Mouse (Mus musculus) kidney, embryonic 15.5 days (tissue): Measurements from ENCODE around the gene Rrp7a. TPM values are rescaled to one million over a fixed set of nuclear protein-coding genes. Genes with fewer than 3 reads are reported as not detected.
"Not testable (repeated sequence)": the region's sequence is repeated elsewhere in the genome, so short reads cannot be mapped to it uniquely, and the experiment has no call there.

ENCODE experiments used
- ATAC-seq: fragments of 200-750 bp; cut with Nextera tagmentation; replicated peaks from 2 replicates; pipeline ENCODE4 v1.8.0; 2017; ENCODE audit warnings: moderate TSS enrichment; ENCODE audit not compliant: low FRiP score
- H3K27ac ChIP-seq: fragments of 300-500 bp; sonication (generic); 2 replicates; pipeline ENCODE4 v1.5.1; 2015; ENCODE audit warnings: mild to moderate bottlenecking, inconsistent platforms
- H3K27me3 ChIP-seq: fragments of 300-500 bp; sonication (generic); 2 replicates; pipeline ENCODE4 v1.6.1; 2015; ENCODE audit warnings: inconsistent platforms
- H3K36me3 ChIP-seq: fragments of 300-500 bp; sonication (generic); 2 replicates; pipeline ENCODE4 v1.6.1; 2015; ENCODE audit warnings: inconsistent platforms
- H3K4me1 ChIP-seq: fragments of 300-500 bp; sonication (generic); 2 replicates; pipeline ENCODE4 v1.6.1; 2015; ENCODE audit warnings: inconsistent platforms
- H3K4me2 ChIP-seq: fragments of 300-500 bp; sonication (generic); 2 replicates; pipeline ENCODE4 v1.6.1; 2015; ENCODE audit warnings: moderate library complexity, mild to moderate bottlenecking, inconsistent platforms
- H3K4me3 ChIP-seq: fragments of 300-500 bp; sonication (generic); replicated peaks from 2 replicates; pipeline ENCODE4 v1.5.1; 2015; ENCODE audit warnings: mild to moderate bottlenecking, inconsistent platforms
- H3K9ac ChIP-seq: fragments of 300-500 bp; sonication (generic); 2 replicates; pipeline ENCODE4 v1.6.1; 2015; ENCODE audit warnings: mild to moderate bottlenecking, inconsistent platforms
- H3K9me3 ChIP-seq: fragments of 300-500 bp; sonication (generic); replicated peaks from 2 replicates; pipeline ENCODE4 v1.6.1; 2016; ENCODE audit warnings: inconsistent platforms
- WGBS: fragments of 180-500 bp; shearing (Covaris S2); methylation state at CpG from one replicate; pipeline ENCODE4 v1.1.7; 2015; ENCODE audit warnings: mixed read lengths; 5-methylcytosine and 5-hydroxymethylcytosine counted together
- polyA plus RNA-seq: library from polyadenylated mRNA; unstranded; fragments of >200 nt; fragmentation: Nextera tagmentation; extraction: Ambion mirVana; gene quantifications from 2 replicates; pipeline ENCODE4 v1.2.1, GENCODE M21; 2015

Rrp7a gene
- polyA plus RNA-seq, 1 experiment from 2014 or later: 74.3 TPM

DNA sequence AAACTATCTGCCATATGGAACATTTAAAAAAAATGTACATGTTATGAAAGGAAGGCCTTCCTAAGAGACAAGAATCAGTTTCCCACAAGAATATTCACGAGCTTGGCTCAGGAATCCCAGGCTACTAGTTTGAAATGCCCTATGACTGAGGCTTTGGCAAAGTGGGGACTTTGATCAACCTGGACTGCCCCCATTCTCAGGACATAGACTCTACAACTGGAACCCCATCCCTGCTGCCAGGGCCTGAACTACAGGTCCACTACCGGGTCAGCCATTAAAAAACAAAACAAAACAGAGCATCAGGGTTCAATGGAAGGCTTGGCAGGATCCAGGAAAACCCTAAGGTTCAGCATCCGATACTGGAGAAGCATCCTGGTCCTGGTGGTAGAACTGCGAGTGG is 28.1 kb upstream of the Rrp7a start:
- ATAC-seq: no peak
- Histone ChIP-seq H3K9ac (no peak overlapping the region), H3K27me3 (no peaks in the 10 kb centered on the region), H3K4me1 (peaks cover 26% of the 10 kb centered on the region), H3K36me3 (peaks cover 32% of the 10 kb centered on the region), H3K27ac (peak overlapping the region; percentile 19; the same call in 1 of the 2 replicates), H3K4me2 (no peak overlapping the region), H3K9me3 (no peaks in the 10 kb centered on the region), H3K4me3 (no peak overlapping the region)
- 84% methylated on average over 4 of the region's 4 CpGs for WGBS

DNA sequence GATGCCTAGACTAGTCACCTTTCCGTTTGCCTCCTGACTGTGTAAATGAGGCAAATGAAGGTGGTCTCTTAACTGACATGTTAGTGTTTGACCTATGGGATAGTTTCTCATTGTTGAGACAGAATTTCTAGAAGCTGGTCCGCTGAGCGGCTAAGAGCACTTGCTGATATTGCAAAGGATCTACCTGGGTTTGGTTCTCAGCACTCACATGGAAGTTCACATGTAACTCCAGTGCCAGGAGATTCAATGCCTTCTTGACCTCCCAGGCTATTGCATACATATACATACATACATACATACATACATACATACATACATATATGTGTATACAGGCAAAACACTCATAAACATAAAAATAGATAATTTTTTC is 27.5 kb upstream of the Rrp7a start:
- Histone ChIP-seq H3K27ac (peak overlapping the region; percentile 98), H3K9me3 (no peaks in the 10 kb centered on the region), H3K27me3 (no peaks in the 10 kb centered on the region), H3K9ac (no peak overlapping the region), H3K36me3 (peaks cover 34% of the 10 kb centered on the region), H3K4me2 (peak overlapping the region; percentile 88), H3K4me1 (peaks cover 22% of the 10 kb centered on the region), H3K4me3 (peak overlapping the region; percentile 64)
- no peak for ATAC-seq
- 20% methylated on average over 3 of the region's 3 CpGs for WGBS

DNA sequence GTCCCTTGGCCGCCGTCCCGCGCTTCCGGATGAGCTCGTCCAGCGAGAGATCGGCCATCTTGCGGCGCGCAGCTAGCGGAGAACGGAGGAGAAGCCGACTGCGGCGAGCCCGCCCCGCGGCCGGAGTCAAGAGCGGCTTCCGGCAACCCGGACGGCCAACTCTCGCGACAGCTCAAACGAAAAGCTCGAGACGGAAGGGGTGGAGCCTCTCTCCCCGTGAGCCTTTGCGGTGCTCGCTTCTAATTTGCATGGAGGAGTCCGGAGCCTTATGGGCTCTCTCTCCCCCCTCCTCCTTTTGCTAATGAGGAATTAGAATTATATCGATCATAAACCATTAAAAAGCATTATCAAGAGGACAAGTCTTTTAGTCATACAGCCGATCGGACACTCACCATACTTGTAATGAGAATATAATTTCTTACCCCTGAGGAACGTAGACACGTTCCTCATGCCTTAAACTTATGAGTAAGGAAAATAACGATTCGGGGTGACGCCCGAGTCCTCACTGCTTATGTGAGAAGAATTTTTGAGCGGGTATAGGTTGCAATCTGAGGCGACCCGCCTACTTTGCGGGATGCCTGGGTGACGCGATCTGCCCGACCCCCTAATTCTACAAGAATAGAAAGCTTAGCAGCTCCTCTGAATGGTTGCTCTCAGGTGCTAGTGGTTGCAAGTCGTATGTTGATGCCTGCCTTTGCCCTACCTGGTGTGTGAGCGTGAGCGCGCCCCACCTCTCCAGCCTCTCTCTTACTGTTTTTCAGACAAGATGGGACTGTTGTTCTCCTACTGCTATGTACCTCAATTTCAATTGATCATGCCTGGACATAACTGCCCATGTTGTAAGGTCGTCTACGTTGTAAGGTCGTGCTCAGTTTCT is 26.8 kb upstream of the Rrp7a start, which contains the start of gene Poldip3:
Poldip3 (minus strand) TSS at position 189 of the 877 bp plus-strand sequence.
- H3K9me3 ChIP-seq: no peaks in the 10 kb centered on the region
- H3K9ac ChIP-seq: peak within 1 kb of the TSS; percentile 88
- no peaks in the 10 kb centered on the region for H3K27me3 ChIP-seq
- ATAC-seq: peak; percentile 93
- peaks cover 36% of the 10 kb centered on the region for H3K36me3 ChIP-seq
- peaks cover 22% of the 10 kb centered on the region for H3K4me1 ChIP-seq
- under 1% methylated on average over 56 of the region's 56 CpGs for WGBS
- peak within 1 kb of the TSS; percentile 64 for H3K4me3 ChIP-seq
- H3K27ac ChIP-seq: peak within 1 kb of the TSS; percentile 98
- H3K4me2 ChIP-seq: peak within 1 kb of the TSS; percentile 88

DNA sequence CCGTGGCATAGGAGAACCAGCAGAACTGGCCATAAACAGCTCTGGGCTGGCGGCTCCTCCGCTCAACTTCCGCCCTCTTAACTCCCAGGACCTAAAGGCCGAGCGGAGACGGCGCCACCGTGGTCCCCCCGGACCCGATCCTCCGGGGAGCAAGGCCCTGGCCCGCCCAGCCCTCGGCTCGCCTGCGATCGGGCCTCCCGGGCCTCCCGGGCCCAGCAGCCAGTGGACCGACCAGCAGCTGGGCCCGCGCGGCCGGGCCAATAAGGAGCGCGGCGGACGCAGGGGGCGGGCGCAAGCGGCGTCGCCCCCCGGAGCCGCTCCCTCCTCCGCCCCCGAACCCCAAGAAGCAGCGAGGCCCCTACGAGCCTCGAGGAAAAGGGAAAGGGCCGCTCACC is 26.2 kb upstream of the Rrp7a start:
- Histone ChIP-seq H3K4me1 (peaks cover 22% of the 10 kb centered on the region), H3K27me3 (no peaks in the 10 kb centered on the region), H3K4me3 (peak overlapping the region; percentile 64), H3K9ac (peak overlapping the region; percentile 88), H3K27ac (peak overlapping the region; percentile 98), H3K9me3 (no peaks in the 10 kb centered on the region), H3K4me2 (peak overlapping the region; percentile 88), H3K36me3 (peaks cover 38% of the 10 kb centered on the region)
- ATAC-seq: peak; percentile 83
- WGBS: under 1% methylated on average over 41 of the region's 41 CpGs

DNA sequence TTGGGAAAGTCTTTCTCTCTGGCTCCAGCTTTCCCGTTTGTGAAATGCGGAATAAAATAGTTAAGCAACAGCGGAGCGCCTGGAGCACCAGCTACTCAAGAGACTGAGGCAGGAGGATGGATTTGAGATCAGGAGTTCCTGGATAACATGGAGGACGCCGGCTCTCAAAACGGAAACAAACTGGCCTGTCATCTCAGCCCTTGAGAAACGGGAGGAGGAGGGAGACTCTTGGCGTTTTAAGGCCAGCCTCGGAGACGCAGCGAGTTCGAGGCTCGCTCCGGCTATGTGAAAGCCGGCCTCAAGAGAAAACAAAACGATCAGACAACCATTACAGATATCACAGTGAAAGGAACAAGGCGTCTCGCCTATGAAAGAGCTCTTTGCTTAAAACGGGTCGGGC is 25.8 kb upstream of the Rrp7a start:
- whole genome bisulfite sequencing: 1% methylated on average over 21 of the region's 21 CpGs
- no peak for ATAC-seq

DNA sequence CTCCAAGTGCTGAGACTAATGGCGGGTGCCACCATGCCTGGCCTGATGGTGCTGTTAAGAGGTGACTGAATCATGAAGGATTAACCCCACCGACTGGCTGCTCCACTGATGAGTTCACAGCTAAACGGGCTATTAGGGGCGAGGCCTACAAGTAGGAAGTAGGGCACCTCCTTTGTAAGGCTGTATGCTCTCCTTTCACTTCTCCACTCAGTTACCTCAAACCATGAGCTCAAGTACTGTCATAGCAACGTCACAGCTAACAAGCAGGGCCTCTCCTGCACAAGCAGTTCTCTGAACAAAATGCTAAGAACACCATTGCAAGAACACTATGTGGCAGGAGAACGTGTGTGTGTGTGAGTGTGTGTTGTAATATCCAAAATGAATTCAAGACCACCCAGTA is 22.9 kb upstream of the Rrp7a start:
- 92% methylated on average over 6 of the region's 6 CpGs for WGBS
- no peaks in the 10 kb centered on the region for H3K9me3 ChIP-seq
- peaks cover 36% of the 10 kb centered on the region for H3K4me1 ChIP-seq
- H3K27me3 ChIP-seq: no peaks in the 10 kb centered on the region
- no peak overlapping the region for H3K4me3 ChIP-seq
- ATAC-seq: no peak
- H3K36me3 ChIP-seq: peaks cover 42% of the 10 kb centered on the region
- H3K27ac ChIP-seq: no peak overlapping the region
- no peak overlapping the region for H3K4me2 ChIP-seq
- no peak overlapping the region for H3K9ac ChIP-seq

More for the DNA sequence above, 25.8 kb upstream of the Rrp7a start:
- Histone ChIP-seq H3K9me3 (no peaks in the 10 kb centered on the region), H3K9ac (peak overlapping the region; percentile 88), H3K4me2 (peak overlapping the region; percentile 88), H3K4me1 (peaks cover 24% of the 10 kb centered on the region), H3K36me3 (peaks cover 34% of the 10 kb centered on the region), H3K27me3 (no peaks in the 10 kb centered on the region), H3K27ac (peak overlapping the region; percentile 98), H3K4me3 (peak overlapping the region; percentile 64)

DNA sequence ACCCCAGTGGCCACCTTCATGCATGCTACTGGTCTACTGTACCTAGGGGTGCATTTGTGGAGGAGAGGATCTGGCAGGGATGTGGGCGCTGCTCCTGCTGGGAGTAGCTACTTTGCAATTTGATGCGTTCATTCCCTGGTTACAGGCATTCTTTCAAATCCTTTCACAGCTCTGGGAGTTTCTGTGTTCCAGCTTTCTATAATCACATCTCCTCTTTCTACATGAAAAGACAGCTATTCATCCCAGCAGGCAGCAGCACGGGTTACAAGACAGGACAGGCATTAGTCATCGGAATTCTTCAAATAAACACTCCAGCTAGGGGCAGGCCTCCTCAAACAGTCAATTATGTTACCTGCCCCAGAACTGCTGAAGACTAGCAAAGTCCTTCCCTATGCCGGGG is 20.3 kb upstream of the Rrp7a start:
- peaks cover 26% of the 10 kb centered on the region for H3K4me1 ChIP-seq

DNA sequence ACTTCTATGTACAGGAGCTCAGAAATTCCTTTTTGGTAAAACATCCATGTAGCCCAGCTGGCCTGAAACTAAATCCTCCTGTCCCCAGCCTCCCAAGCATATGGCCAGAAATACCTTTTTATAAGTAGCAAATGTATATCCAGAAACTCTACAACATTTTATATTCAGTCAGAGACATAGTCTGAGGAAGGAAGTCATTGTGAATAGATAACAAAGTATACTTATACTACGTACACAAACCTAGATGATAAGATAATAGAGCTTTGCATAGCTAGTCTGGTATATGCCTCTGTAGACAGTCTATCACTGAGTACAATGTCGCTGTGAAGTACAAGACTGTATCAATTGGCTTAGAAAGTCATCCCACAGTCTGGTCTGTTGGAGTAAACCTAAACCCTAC is 13.1 kb upstream of the Rrp7a start:
- H3K4me3 ChIP-seq: no peak overlapping the region
- H3K4me1 ChIP-seq: 0 out of 2 replicates have a peak, but pooled peaks cover 2% of the 10 kb centered on the region
- H3K4me2 ChIP-seq: no peak overlapping the region
- WGBS: 88% methylated on average over 2 of the region's 2 CpGs
- no peaks in the 10 kb centered on the region for H3K9me3 ChIP-seq
- H3K9ac ChIP-seq: no peak overlapping the region
- H3K36me3 ChIP-seq: peaks cover 88% of the 10 kb centered on the region
- ATAC-seq: no peak
- no peak overlapping the region for H3K27ac ChIP-seq
- H3K27me3 ChIP-seq: no peaks in the 10 kb centered on the region

More for the DNA sequence above, 20.3 kb upstream of the Rrp7a start:
- Histone ChIP-seq H3K4me2 (no peak overlapping the region), H3K9ac (no peak overlapping the region), H3K9me3 (no peaks in the 10 kb centered on the region), H3K36me3 (peaks cover 57% of the 10 kb centered on the region), H3K27me3 (no peaks in the 10 kb centered on the region), H3K27ac (no peak overlapping the region), H3K4me3 (no peak overlapping the region)
- 60% methylated on average over 5 of the region's 5 CpGs for WGBS
- ATAC-seq: no peak

DNA sequence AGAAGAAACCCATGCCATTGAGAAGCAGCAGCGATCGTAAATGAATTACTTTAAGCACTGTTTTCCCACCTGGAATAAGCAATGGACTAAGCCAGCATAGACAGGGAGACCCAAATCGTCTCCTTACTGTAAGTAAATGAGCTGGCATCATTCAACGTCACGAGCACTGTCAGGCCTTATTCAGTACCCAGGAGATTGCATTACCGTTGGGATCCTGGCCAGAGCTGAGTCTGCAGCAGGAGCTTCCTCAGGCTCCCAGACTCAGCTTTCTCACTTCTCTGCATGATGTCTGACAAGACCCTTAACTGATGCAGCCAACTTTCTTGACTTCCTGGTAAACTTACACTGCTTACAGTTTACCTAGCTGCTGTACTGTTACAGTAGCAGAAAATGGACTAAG is 12.1 kb upstream of the Rrp7a start:
- Histone ChIP-seq H3K9ac (no peak overlapping the region), H3K4me3 (no peak overlapping the region), H3K4me1 (no peaks in the 10 kb centered on the region), H3K36me3 (peaks cover 95% of the 10 kb centered on the region), H3K9me3 (no peaks in the 10 kb centered on the region), H3K4me2 (no peak overlapping the region), H3K27me3 (no peaks in the 10 kb centered on the region), H3K27ac (no peak overlapping the region)
- WGBS: 90% methylated on average over 6 of the region's 6 CpGs
- no peak for ATAC-seq

DNA sequence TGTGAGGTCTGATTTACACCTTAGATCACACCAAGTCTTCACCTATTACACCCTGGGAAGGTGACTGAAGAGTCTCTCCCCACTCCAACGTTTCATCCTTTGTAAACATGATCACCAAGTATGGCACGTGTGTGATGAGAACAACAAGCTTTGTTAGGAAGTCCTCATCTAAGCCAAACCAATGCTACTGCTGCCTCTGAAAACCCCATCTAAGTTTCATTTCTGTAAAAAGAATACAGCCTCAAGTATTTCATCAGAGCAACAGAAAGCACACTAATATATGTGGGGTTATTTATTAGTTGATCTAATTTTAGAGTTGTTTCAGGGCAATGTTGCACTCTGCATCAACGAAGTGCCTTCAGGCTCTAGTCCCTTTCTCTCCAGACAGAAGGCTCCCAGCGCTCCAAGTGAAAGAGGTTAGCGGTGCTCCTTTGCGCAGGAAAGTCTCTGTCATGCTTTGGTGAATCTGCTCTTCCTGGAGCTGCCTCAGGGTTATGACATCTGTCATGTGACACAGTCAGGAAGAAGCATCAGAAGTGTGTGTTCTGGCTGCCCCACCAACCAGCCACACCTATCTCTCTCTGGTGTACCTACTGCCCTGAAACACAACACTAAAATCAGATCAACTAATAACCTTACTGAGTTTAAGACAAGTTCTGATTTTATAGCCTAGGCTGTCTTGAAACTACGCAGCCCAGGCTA is 7.1 kb upstream of the Rrp7a start:
- Histone ChIP-seq H3K4me3 (no peak overlapping the region), H3K27me3 (no peaks in the 10 kb centered on the region), H3K9ac (no peak overlapping the region), H3K27ac (no peak overlapping the region), H3K9me3 (no peaks in the 10 kb centered on the region), H3K4me2 (no peak overlapping the region), H3K4me1 (no peaks in the 10 kb centered on the region), H3K36me3 (peaks cover 99% of the 10 kb centered on the region)
- WGBS: 92% methylated on average over 7 of the region's 7 CpGs
- no peak for ATAC-seq

DNA sequence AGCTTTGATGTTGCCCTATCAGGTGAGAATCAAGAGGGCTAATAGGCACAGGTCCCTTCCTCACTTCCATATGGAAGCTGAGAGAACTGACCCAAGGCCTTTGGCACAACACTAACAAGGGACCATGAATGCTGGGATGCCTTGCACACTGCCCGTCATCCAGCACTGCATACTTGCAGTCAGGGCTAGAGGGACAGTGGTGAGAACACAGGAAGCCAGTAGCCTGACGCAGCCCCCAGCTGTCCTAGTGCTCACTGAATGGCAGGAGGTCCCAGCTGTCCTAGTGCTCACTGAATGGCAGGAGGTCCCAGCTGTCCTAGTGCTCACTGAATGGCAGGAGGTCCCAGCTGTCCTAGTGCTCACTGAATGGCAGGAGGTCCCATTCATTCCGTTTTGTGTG is 4.4 kb upstream of the Rrp7a start:
- not testable (repeated sequence) for H3K4me2 ChIP-seq, H3K27ac ChIP-seq, H3K9me3 ChIP-seq, H3K9ac ChIP-seq, H3K27me3 ChIP-seq, H3K4me1 ChIP-seq, ATAC-seq, H3K4me3 ChIP-seq
- H3K36me3 ChIP-seq: peaks cover 77% of the 10 kb centered on the region
- 93% methylated on average over 3 of the region's 3 CpGs for WGBS

DNA sequence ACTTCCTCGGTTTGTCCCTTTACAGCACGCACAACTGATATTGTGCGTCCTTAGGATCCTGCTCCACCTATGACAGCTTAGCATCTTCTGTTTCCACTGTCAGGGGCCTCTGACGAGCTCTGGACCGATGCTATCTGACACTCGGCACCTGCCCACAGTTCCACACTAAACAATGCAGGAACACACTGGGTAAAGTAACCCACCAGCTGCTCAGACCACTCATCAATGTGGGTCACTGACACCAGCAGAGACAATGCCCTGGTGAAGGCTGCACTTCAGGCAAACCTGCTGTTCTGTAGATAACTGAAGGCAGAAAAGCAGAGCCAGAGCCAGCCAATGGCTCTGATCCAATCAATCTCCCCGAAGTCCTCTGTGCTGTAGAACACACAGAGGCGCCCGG is 4.0 kb upstream of the Rrp7a start:
- no peak overlapping the region for H3K9ac ChIP-seq
- H3K4me2 ChIP-seq: no peak overlapping the region

More for the DNA sequence above, 4.0 kb upstream of the Rrp7a start:
- Histone ChIP-seq H3K36me3 (peaks cover 72% of the 10 kb centered on the region), H3K4me3 (no peak overlapping the region), H3K27ac (no peak overlapping the region), H3K27me3 (no peaks in the 10 kb centered on the region), H3K9me3 (no peaks in the 10 kb centered on the region), H3K4me1 (peaks cover 3% of the 10 kb centered on the region)
- ATAC-seq: no peak
- 94% methylated on average over 9 of the region's 9 CpGs for WGBS
